Mouse (Mus musculus): ENCODE measurements around the gene Defb36. TPM values are rescaled to one million over a fixed set of nuclear protein-coding genes. Genes with fewer than 3 reads are reported as not detected.

The Defb36 gene
- polyA plus RNA-seq, 1 experiment from 2014 or later, result not detected

GRCm38 (mm10) chr2:152573484-152573883 is 30.6 kb upstream of the Defb36 start:
- Histone ChIP-seq H3K4me3 (ENCODE audit: low read depth, low read length) (no peak overlapping the region), H3K9me3 (ENCODE audit: low read length) (no peaks in the 10 kb centered on the region), H3K4me1 (ENCODE audit: insufficient read depth, low read depth, low read length) (no peaks in the 10 kb centered on the region), H3K4me2 (replicated peaks; ENCODE audit: low read depth, low read length) (no peak overlapping the region), H3K27me3 (replicated peaks; ENCODE audit: insufficient read depth, low read length) (no peaks in the 10 kb centered on the region), H3K27ac (ENCODE audit: low read length) (no peak overlapping the region), H3K9ac (replicated peaks; ENCODE audit: low read depth) (no peak overlapping the region), H3K36me3 (ENCODE audit: insufficient read depth, low read length) (no peaks in the 10 kb centered on the region)
- no peak for DNase-seq (ENCODE audit: low spot score)
- TF ChIP-seq CTCF (IDR thresholded peaks at IDR 0.05), result no peak
- no peak for TF ChIP-seq EP300 (IDR thresholded peaks at IDR 0.05)
- 85% methylated on average over 8 of the region's 8 CpGs for WGBS
- no peak for ATAC-seq

- H3K4me2 ChIP-seq (replicated peaks; ENCODE audit: low read depth, low read length), result no peak within 1 kb of the TSS
- no peak within 1 kb of the TSS for H3K27ac ChIP-seq (ENCODE audit: low read length)
Observed at GRCm38 (mm10) chr2:152580107-152580506, 24.0 kb upstream of the Defb36 start, which contains the start of gene Defb19. Gene Defb19, minus strand, starts transcription at chr2:152580312.

GRCm38 (mm10) chr2:152580612-152581011 is 23.5 kb upstream of the Defb36 start:
- Histone ChIP-seq H3K4me3 (ENCODE audit: low read depth, low read length) (no peak overlapping the region), H3K9ac (replicated peaks; ENCODE audit: low read depth) (no peak overlapping the region), H3K27ac (ENCODE audit: low read length) (no peak overlapping the region), H3K27me3 (replicated peaks; ENCODE audit: insufficient read depth, low read length) (no peaks in the 10 kb centered on the region), H3K4me1 (ENCODE audit: insufficient read depth, low read depth, low read length) (no peaks in the 10 kb centered on the region), H3K9me3 (ENCODE audit: low read length) (no peaks in the 10 kb centered on the region), H3K36me3 (ENCODE audit: insufficient read depth, low read length) (no peaks in the 10 kb centered on the region), H3K4me2 (replicated peaks; ENCODE audit: low read depth, low read length) (no peak overlapping the region)
- TF ChIP-seq EP300 (IDR thresholded peaks at IDR 0.05) (no peak), CTCF (IDR thresholded peaks at IDR 0.05) (no peak)
- DNase-seq (ENCODE audit: low spot score) (no peak), ATAC-seq (no peak)
- 72% methylated on average over 11 of the region's 11 CpGs for WGBS

More at GRCm38 (mm10) chr2:152580107-152580506, 24.0 kb upstream of the Defb36 start, which contains the start of gene Defb19:
- no peak for DNase-seq (ENCODE audit: low spot score)
- Histone ChIP-seq H3K4me3 (ENCODE audit: low read depth, low read length) (no peak within 1 kb of the TSS), H3K9me3 (ENCODE audit: low read length) (no peaks in the 10 kb centered on the region), H3K9ac (replicated peaks; ENCODE audit: low read depth) (no peak within 1 kb of the TSS), H3K36me3 (ENCODE audit: insufficient read depth, low read length) (no peaks in the 10 kb centered on the region), H3K27me3 (replicated peaks; ENCODE audit: insufficient read depth, low read length) (no peaks in the 10 kb centered on the region), H3K4me1 (ENCODE audit: insufficient read depth, low read depth, low read length) (no peaks in the 10 kb centered on the region)
- ATAC-seq, result no peak
- TF ChIP-seq CTCF (IDR thresholded peaks at IDR 0.05) (no peak), EP300 (IDR thresholded peaks at IDR 0.05) (no peak)
- WGBS, result 58% methylated on average over 7 of the region's 7 CpGs

- no peak for ATAC-seq
- H3K36me3 ChIP-seq (ENCODE audit: insufficient read depth, low read length), result no peaks in the 10 kb centered on the region
- H3K27ac ChIP-seq (ENCODE audit: low read length), result no peak overlapping the region
- H3K4me1 ChIP-seq (ENCODE audit: insufficient read depth, low read depth, low read length), result no peaks in the 10 kb centered on the region
- no peak overlapping the region for H3K4me3 ChIP-seq (ENCODE audit: low read depth, low read length)
- 74% methylated on average over 4 of the region's 4 CpGs for WGBS
- H3K4me2 ChIP-seq (replicated peaks; ENCODE audit: low read depth, low read length), result no peak overlapping the region
- no peak overlapping the region for H3K9ac ChIP-seq (replicated peaks; ENCODE audit: low read depth)
- no peaks in the 10 kb centered on the region for H3K9me3 ChIP-seq (ENCODE audit: low read length)
- DNase-seq (ENCODE audit: low spot score), result no peak
- TF ChIP-seq EP300 (IDR thresholded peaks at IDR 0.05) (no peak), CTCF (IDR thresholded peaks at IDR 0.05) (peak; percentile 58)
- no peaks in the 10 kb centered on the region for H3K27me3 ChIP-seq (replicated peaks; ENCODE audit: insufficient read depth, low read length)
Observed at GRCm38 (mm10) chr2:152586926-152587560, 17.1 kb upstream of the Defb36 start.

GRCm38 (mm10) chr2:152588450-152588849 is 15.7 kb upstream of the Defb36 start:
- Histone ChIP-seq H3K36me3 (ENCODE audit: insufficient read depth, low read length) (no peaks in the 10 kb centered on the region), H3K27me3 (replicated peaks; ENCODE audit: insufficient read depth, low read length) (no peaks in the 10 kb centered on the region), H3K4me2 (replicated peaks; ENCODE audit: low read depth, low read length) (no peak overlapping the region), H3K9ac (replicated peaks; ENCODE audit: low read depth) (no peak overlapping the region), H3K27ac (ENCODE audit: low read length) (no peak overlapping the region), H3K9me3 (ENCODE audit: low read length) (no peaks in the 10 kb centered on the region), H3K4me1 (ENCODE audit: insufficient read depth, low read depth, low read length) (no peaks in the 10 kb centered on the region), H3K4me3 (ENCODE audit: low read depth, low read length) (no peak overlapping the region)
- ATAC-seq, result no peak
- 26% methylated on average over 2 of the region's 2 CpGs for WGBS
- TF ChIP-seq CTCF (IDR thresholded peaks at IDR 0.05) (no peak), EP300 (IDR thresholded peaks at IDR 0.05) (no peak)
- no peak for DNase-seq (ENCODE audit: low spot score)

- no peak for ATAC-seq
- no peak for TF ChIP-seq CTCF (IDR thresholded peaks at IDR 0.05)
- TF ChIP-seq EP300 (IDR thresholded peaks at IDR 0.05), result no peak
- whole genome bisulfite sequencing, result 30% methylated on average over 6 of the region's 6 CpGs
- Histone ChIP-seq H3K4me1 (ENCODE audit: insufficient read depth, low read depth, low read length) (no peaks in the 10 kb centered on the region), H3K4me2 (replicated peaks; ENCODE audit: low read depth, low read length) (no peak overlapping the region), H3K27ac (ENCODE audit: low read length) (no peak overlapping the region), H3K27me3 (replicated peaks; ENCODE audit: insufficient read depth, low read length) (no peaks in the 10 kb centered on the region), H3K4me3 (ENCODE audit: low read depth, low read length) (no peak overlapping the region), H3K9ac (replicated peaks; ENCODE audit: low read depth) (no peak overlapping the region), H3K36me3 (ENCODE audit: insufficient read depth, low read length) (no peaks in the 10 kb centered on the region), H3K9me3 (ENCODE audit: low read length) (no peaks in the 10 kb centered on the region)
- DNase-seq (ENCODE audit: low spot score), result no peak
Observed at GRCm38 (mm10) chr2:152589021-152589420, 15.1 kb upstream of the Defb36 start.

All from lung, postnatal 0 days (tissue).